In genomic region chr5:92560201-92560600, GRCm38 (mm10) we compare ENCODE assay signal across 21 mouse cellular contexts. TPM values are rescaled to one million over a fixed set of nuclear protein-coding genes. Genes with fewer than 3 reads are reported as not detected.
DNase-seq lines count a peak whose midpoint lies in the region; ATAC-seq and TF ChIP-seq lines count a peak whose summit lies in the region.
"Had no signal": no experiment of that assay in that cellular context is flagged by ENCODE, and none has a peak within 500 bp of the region (broad histone marks: within the 10 kb centered on the region; RNA-seq: fewer than 3 reads in every experiment).

No protein-coding gene starts in this region.

- TF ChIP-seq EP300 in stomach, postnatal 0 days (optimal IDR thresholded peaks at IDR 0.05) = no peak

- H3K27ac ChIP-seq in embryonic facial prominence, embryonic 13.5 days = no peak overlapping the region
- no peak overlapping the region for H3K27ac ChIP-seq in embryonic facial prominence, embryonic 10.5 days (replicated peaks)
- no peak overlapping the region for H3K27ac ChIP-seq in limb, embryonic 13.5 days
- H3K27ac ChIP-seq in limb, embryonic 10.5 days = no peak overlapping the region
- H3K27ac ChIP-seq in stomach, embryonic 14.5 days (ENCODE audit: low read length) = no peak overlapping the region
- no peak overlapping the region for H3K27ac ChIP-seq in stomach, postnatal 0 days (replicated peaks)
- H3K27ac ChIP-seq: forebrain, embryonic 15.5 days; heart, adult 2 months; hindbrain, embryonic 10.5 days; hindbrain, embryonic 14.5 days; intestine, embryonic 15.5 days had no signal

- H3K36me3 ChIP-seq in embryonic facial prominence, embryonic 13.5 days = no peaks in the 10 kb centered on the region
- H3K36me3 ChIP-seq in embryonic facial prominence, embryonic 10.5 days (replicated peaks) = no peaks in the 10 kb centered on the region
- no peaks in the 10 kb centered on the region for H3K36me3 ChIP-seq in limb, embryonic 13.5 days
- no peaks in the 10 kb centered on the region for H3K36me3 ChIP-seq in limb, embryonic 10.5 days
- H3K36me3 ChIP-seq in stomach, embryonic 14.5 days (ENCODE audit: control insufficient read depth, insufficient read depth, low read length) = no peaks in the 10 kb centered on the region
- no peaks in the 10 kb centered on the region for H3K36me3 ChIP-seq in stomach, postnatal 0 days (ENCODE audit: control insufficient read depth, insufficient read depth, low read length)
- H3K36me3 ChIP-seq: forebrain, embryonic 15.5 days; heart, embryonic 12.5 days; hindbrain, embryonic 10.5 days; intestine, embryonic 15.5 days had no signal

- no peak overlapping the region for H3K4me3 ChIP-seq in embryonic facial prominence, embryonic 13.5 days
- no peak overlapping the region for H3K4me3 ChIP-seq in embryonic facial prominence, embryonic 10.5 days
- H3K4me3 ChIP-seq in limb, embryonic 13.5 days = no peak overlapping the region
- no peak overlapping the region for H3K4me3 ChIP-seq in limb, embryonic 10.5 days
- H3K4me3 ChIP-seq in stomach, embryonic 14.5 days (ENCODE audit: low read depth, low read length) = no peak overlapping the region
- H3K4me3 ChIP-seq in stomach, postnatal 0 days (ENCODE audit: low read depth, low read length) = no peak overlapping the region
- H3K4me3 ChIP-seq: forebrain, embryonic 15.5 days; heart, adult 2 months; heart, embryonic 12.5 days; hindbrain, embryonic 10.5 days; intestine, embryonic 15.5 days had no signal

- H3K9ac ChIP-seq in embryonic facial prominence, embryonic 13.5 days = no peak overlapping the region
- H3K9ac ChIP-seq in limb, embryonic 13.5 days = no peak overlapping the region
- no peak overlapping the region for H3K9ac ChIP-seq in stomach, embryonic 14.5 days (replicated peaks; ENCODE audit: low read depth, low read length)
- H3K9ac ChIP-seq in stomach, postnatal 0 days (ENCODE audit: low read length) = no peak overlapping the region
- H3K9ac ChIP-seq: forebrain, embryonic 15.5 days; heart, embryonic 12.5 days; hindbrain, embryonic 14.5 days; intestine, embryonic 15.5 days had no signal

- no peaks in the 10 kb centered on the region for H3K27me3 ChIP-seq in embryonic facial prominence, embryonic 13.5 days
- H3K27me3 ChIP-seq in embryonic facial prominence, embryonic 10.5 days (replicated peaks; ENCODE audit: low read depth, poor library complexity, severe bottlenecking) = no peaks in the 10 kb centered on the region
- H3K27me3 ChIP-seq in limb, embryonic 13.5 days = no peaks in the 10 kb centered on the region
- no peaks in the 10 kb centered on the region for H3K27me3 ChIP-seq in limb, embryonic 10.5 days (ENCODE audit: low read depth, poor library complexity, severe bottlenecking)
- H3K27me3 ChIP-seq in stomach, embryonic 14.5 days (ENCODE audit: control insufficient read depth, insufficient read depth, low read length) = no peaks in the 10 kb centered on the region
- H3K27me3 ChIP-seq in stomach, postnatal 0 days (ENCODE audit: control insufficient read depth, insufficient read depth, low read length) = no peaks in the 10 kb centered on the region
- H3K27me3 ChIP-seq: forebrain, embryonic 15.5 days; intestine, embryonic 15.5 days had no signal

- H3K4me1 ChIP-seq in embryonic facial prominence, embryonic 13.5 days = peaks cover 24% of the 10 kb centered on the region; the same call in 1 of the 2 replicates
- H3K4me1 ChIP-seq in embryonic facial prominence, embryonic 10.5 days = no peaks in the 10 kb centered on the region
- H3K4me1 ChIP-seq in limb, embryonic 13.5 days = peaks cover 24% of the 10 kb centered on the region
- peaks cover 18% of the 10 kb centered on the region for H3K4me1 ChIP-seq in limb, embryonic 10.5 days
- H3K4me1 ChIP-seq in stomach, embryonic 14.5 days (ENCODE audit: control insufficient read depth, insufficient read depth, low read length) = no peaks in the 10 kb centered on the region
- no peaks in the 10 kb centered on the region for H3K4me1 ChIP-seq in stomach, postnatal 0 days (replicated peaks; ENCODE audit: control insufficient read depth, insufficient read depth)
- H3K4me1 ChIP-seq: forebrain, embryonic 15.5 days; hindbrain, embryonic 10.5 days; intestine, embryonic 15.5 days had no signal

- no peak for TF ChIP-seq CTCF in stomach, postnatal 0 days (IDR thresholded peaks at IDR 0.05; ENCODE audit: low read depth)

- no peak overlapping the region for H3K4me2 ChIP-seq in embryonic facial prominence, embryonic 13.5 days
- H3K4me2 ChIP-seq in limb, embryonic 13.5 days (replicated peaks) = no peak overlapping the region
- no peak overlapping the region for H3K4me2 ChIP-seq in stomach, embryonic 14.5 days (replicated peaks; ENCODE audit: low read depth, low read length)
- no peak overlapping the region for H3K4me2 ChIP-seq in stomach, postnatal 0 days (replicated peaks; ENCODE audit: low read depth)
- H3K4me2 ChIP-seq: forebrain, embryonic 15.5 days; heart, embryonic 12.5 days; hindbrain, embryonic 14.5 days; intestine, embryonic 15.5 days had no signal

- peak; percentile 52; the same call in 1 of the 2 replicates for ATAC-seq in embryonic facial prominence, embryonic 13.5 days (ENCODE audit: insufficient number of reproducible peaks, insufficient read depth, low FRiP score, low TSS enrichment, low read depth)
- ATAC-seq in limb, embryonic 13.5 days (ENCODE audit: low FRiP score, low read depth) = 0 out of 2 replicates have a peak, but pooled peaks have one; percentile 13
- ATAC-seq in stomach, embryonic 14.5 days (ENCODE audit: insufficient number of reproducible peaks, insufficient read depth, low FRiP score, low read depth) = 0 out of 2 replicates have a peak, but pooled peaks have one; percentile 28
- ATAC-seq in stomach, postnatal 0 days (ENCODE audit: low FRiP score, low TSS enrichment) = no peak
- ATAC-seq: forebrain, embryonic 15.5 days; intestine, embryonic 15.5 days had no signal

- 79% methylated on average over 2 of the region's 2 CpGs for WGBS in embryonic facial prominence, embryonic 13.5 days
- 80% methylated on average over 2 of the region's 2 CpGs for WGBS in embryonic facial prominence, embryonic 10.5 days
- WGBS in limb, embryonic 13.5 days = 65% methylated on average over 2 of the region's 2 CpGs
- 90% methylated on average over 2 of the region's 2 CpGs for WGBS in limb, embryonic 10.5 days
- WGBS in stomach, embryonic 14.5 days = 78% methylated on average over 2 of the region's 2 CpGs
- 67% methylated on average over 2 of the region's 2 CpGs for WGBS in stomach, postnatal 0 days

- no peak for DNase-seq in embryonic facial prominence, embryonic 10.5 days (ENCODE audit: low spot score)
- no peak for DNase-seq in limb, embryonic 10.5 days (ENCODE audit: low spot score)
- no peak for DNase-seq in stomach, postnatal 0 days (ENCODE audit: low spot score)
- DNase-seq in frontal cortex, postnatal 36 days (ENCODE audit: low spot score in 2 of 2) = no peak
- DNase-seq: adrenal gland, adult 2 months; adrenal gland, postnatal 36 days; cerebellum, adult 11-12 months; cerebellum, postnatal 36 days; gastrocnemius, postnatal 10 days; heart, adult 2 months; heart, postnatal 10 days; kidney, adult 18-20 months had no signal

- no peaks in the 10 kb centered on the region for H3K9me3 ChIP-seq in embryonic facial prominence, embryonic 13.5 days
- H3K9me3 ChIP-seq in embryonic facial prominence, embryonic 10.5 days = no peaks in the 10 kb centered on the region
- H3K9me3 ChIP-seq in limb, embryonic 13.5 days = no peaks in the 10 kb centered on the region
- no peaks in the 10 kb centered on the region for H3K9me3 ChIP-seq in limb, embryonic 10.5 days (replicated peaks)
- H3K9me3 ChIP-seq in stomach, embryonic 14.5 days (ENCODE audit: control insufficient read depth, low read depth, low read length) = no peaks in the 10 kb centered on the region
- no peaks in the 10 kb centered on the region for H3K9me3 ChIP-seq in stomach, postnatal 0 days (ENCODE audit: control insufficient read depth, low read length)
- H3K9me3 ChIP-seq: forebrain, embryonic 15.5 days; heart, embryonic 12.5 days; hindbrain, embryonic 10.5 days; intestine, embryonic 15.5 days had no signal

RNA-seq across cellular contexts. Expression of gene Fam47e, which starts 5.3 kb away (rescaled TPM):
- polyA plus RNA-seq in embryonic facial prominence, embryonic 13.5 days (2015; fragmentation: Nextera tagmentation; extraction: Ambion mirVana) = 0.32 and 0.58 TPM in 2 replicates
- polyA plus RNA-seq in embryonic facial prominence, embryonic 10.5 days (2016; fragmentation: Nextera tagmentation; extraction: Ambion mirVana) = not detected in 2 replicates
- not detected in 2 replicates for polyA plus RNA-seq in limb, embryonic 13.5 days (2015; fragmentation: Nextera tagmentation; extraction: Ambion mirVana)
- not detected in 2 replicates for polyA plus RNA-seq in limb, embryonic 10.5 days (2016; fragmentation: Nextera tagmentation; extraction: Ambion mirVana)
- 0.62 TPM in 1 of 2 replicates, not detected in the other for polyA plus RNA-seq in stomach, embryonic 14.5 days (2014; fragmentation: Nextera tagmentation; extraction: Ambion mirVana)
- polyA plus RNA-seq in stomach, postnatal 0 days (2015; fragmentation: Nextera tagmentation; extraction: Ambion mirVana) = 0.13 and 0.19 TPM in 2 replicates
- polyA plus RNA-seq: adrenal gland, adult 2 months; forebrain, embryonic 11.5 days; heart, embryonic 12.5 days; intestine, embryonic 15.5 days had no signal

RNA-seq across cellular contexts. Expression of gene Stbd1, which starts 42.6 kb away (rescaled TPM):
- polyA plus RNA-seq in embryonic facial prominence, embryonic 13.5 days (2015; fragmentation: Nextera tagmentation; extraction: Ambion mirVana) = 12.2 and 13.4 TPM in 2 replicates
- 6.3 and 7.7 TPM in 2 replicates for polyA plus RNA-seq in embryonic facial prominence, embryonic 10.5 days (2016; fragmentation: Nextera tagmentation; extraction: Ambion mirVana)
- 17.0 and 17.5 TPM in 2 replicates for polyA plus RNA-seq in limb, embryonic 13.5 days (2015; fragmentation: Nextera tagmentation; extraction: Ambion mirVana)
- polyA plus RNA-seq in limb, embryonic 10.5 days (2016; fragmentation: Nextera tagmentation; extraction: Ambion mirVana) = 7.9 and 8.6 TPM in 2 replicates
- 33.3 and 42.7 TPM in 2 replicates for polyA plus RNA-seq in stomach, embryonic 14.5 days (2014; fragmentation: Nextera tagmentation; extraction: Ambion mirVana)
- 17.9 and 19.2 TPM in 2 replicates for polyA plus RNA-seq in stomach, postnatal 0 days (2015; fragmentation: Nextera tagmentation; extraction: Ambion mirVana)

RNA-seq across cellular contexts. Expression of gene Scarb2, which starts 53.6 kb away (rescaled TPM):
- 7.9 and 9.0 TPM in 2 replicates for polyA plus RNA-seq in embryonic facial prominence, embryonic 13.5 days (2015; fragmentation: Nextera tagmentation; extraction: Ambion mirVana)
- 7.1 and 7.6 TPM in 2 replicates for polyA plus RNA-seq in embryonic facial prominence, embryonic 10.5 days (2016; fragmentation: Nextera tagmentation; extraction: Ambion mirVana)
- polyA plus RNA-seq in limb, embryonic 13.5 days (2015; fragmentation: Nextera tagmentation; extraction: Ambion mirVana) = 11.5 and 12.2 TPM in 2 replicates
- 5.7 and 7.2 TPM in 2 replicates for polyA plus RNA-seq in limb, embryonic 10.5 days (2016; fragmentation: Nextera tagmentation; extraction: Ambion mirVana)
- 13.0 and 13.1 TPM in 2 replicates for polyA plus RNA-seq in stomach, embryonic 14.5 days (2014; fragmentation: Nextera tagmentation; extraction: Ambion mirVana)
- polyA plus RNA-seq in stomach, postnatal 0 days (2015; fragmentation: Nextera tagmentation; extraction: Ambion mirVana) = 19.1 and 20.9 TPM in 2 replicates
